Mouse (Mus musculus) CH12.LX (cell line): ENCODE results near the gene Tiam1. TPM values are rescaled to one million over a fixed set of nuclear protein-coding genes. Genes with fewer than 3 reads are reported as not detected.

Experiments
- DNase-seq: peaks from one replicate; pipeline ENCODE4 v3.0.0-alpha.2; 2013; ENCODE audit errors: extremely low read depth
- H3K27ac ChIP-seq: 2 replicates; pipeline ENCODE4 v1.5.1; 2012; ENCODE audit warnings: low read depth, mild to moderate bottlenecking, control low read depth, moderate library complexity; ENCODE audit not compliant: insufficient read depth
- H3K27me3 ChIP-seq: replicated peaks from 2 replicates; pipeline ENCODE3; 2012; ENCODE audit warnings: inconsistent platforms
- H3K36me3 ChIP-seq, 2 experiments: replicated peaks in 1 of 2; 2 replicates each; pipeline versions ENCODE3 to v1.6.1; 2012; ENCODE audit warnings: inconsistent platforms in 1 of 2, low read length in 1 of 2, mild to moderate bottlenecking in 1 of 2, mixed read lengths in 1 of 2, moderate library complexity in 1 of 2; ENCODE audit not compliant: control insufficient read depth in 1 of 2, insufficient read depth in 1 of 2
- H3K4me1 ChIP-seq, 2 experiments: 2 replicates each; pipeline ENCODE4 v1.6.1; 2012; ENCODE audit warnings: inconsistent platforms in 1 of 2, moderate library complexity in 1 of 2; ENCODE audit not compliant: insufficient read depth in 2 of 2, control insufficient read depth in 1 of 2
- H3K4me2 ChIP-seq: 2 replicates; pipeline ENCODE4 v1.6.1; 2012; ENCODE audit warnings: low read depth, mild to moderate bottlenecking, control low read depth; ENCODE audit not compliant: poor library complexity, insufficient read depth, severe bottlenecking
- H3K4me3 ChIP-seq, 3 experiments: fragments of 150-350 bp in 1 of 3; sonication (generic) in 1 of 3; replicated peaks in 1 of 3; 2 replicates each; pipeline versions ENCODE3 to v1.5.1; 2011 to 2012; ENCODE audit warnings: low read depth in 2 of 3, low read length in 2 of 3, mild to moderate bottlenecking in 2 of 3, moderate library complexity in 2 of 3, control low read depth in 1 of 3, improper control_type of control experiment in 1 of 3, inconsistent platforms in 1 of 3, mixed read lengths in 1 of 3; ENCODE audit not compliant: poor library complexity in 1 of 3
- H3K79me2 ChIP-seq: replicated peaks from 2 replicates; pipeline ENCODE4 v1.6.1; 2012; ENCODE audit warnings: mild to moderate bottlenecking, moderate library complexity; ENCODE audit not compliant: control insufficient read depth, poor library complexity, insufficient read depth, severe bottlenecking; ENCODE audit errors: extremely low read depth
- H3K9ac ChIP-seq: 2 replicates; pipeline ENCODE4 v1.6.1; 2012; ENCODE audit warnings: low read depth, mild to moderate bottlenecking, control low read depth, moderate library complexity; ENCODE audit not compliant: insufficient read depth
- H3K9me3 ChIP-seq: replicated peaks from 2 replicates; pipeline ENCODE3; 2012; ENCODE audit warnings: low read length, inconsistent platforms, mixed read lengths
- BHLHE40 ChIP-seq: IDR thresholded peaks from 2 replicates; pipeline ENCODE4 v1.6.1; 2011; ENCODE audit warnings: mild to moderate bottlenecking, low read depth, low read length, improper control_type of control experiment
- CHD1 ChIP-seq: IDR thresholded peaks from 2 replicates; pipeline ENCODE4 v1.6.1; 2012; ENCODE audit warnings: low read depth, low read length, improper control_type of control experiment, inconsistent platforms
- CHD2 ChIP-seq: IDR thresholded peaks from 2 replicates; pipeline ENCODE4 v1.6.1; 2011; ENCODE audit warnings: low read length, improper control_type of control experiment
- CTCF ChIP-seq, 2 experiments: IDR thresholded peaks in 1 of 2; conservative IDR thresholded peaks in 1 of 2; 2 replicates each; pipeline ENCODE4 v1.5.1; 2011 to 2012; ENCODE audit warnings: low read depth in 2 of 2, low read length in 2 of 2, improper control_type of control experiment in 1 of 2, inconsistent platforms in 1 of 2, mild to moderate bottlenecking in 1 of 2, moderate library complexity in 1 of 2
- ETS1 ChIP-seq: conservative IDR thresholded peaks from 2 replicates; pipeline ENCODE4 v1.6.1; 2012; ENCODE audit warnings: low read depth, mild to moderate bottlenecking, inconsistent platforms, low read length, improper control_type of control experiment, moderate library complexity
- HCFC1 ChIP-seq: IDR thresholded peaks from 2 replicates; pipeline ENCODE4 v1.6.1; 2012; ENCODE audit warnings: low read depth, mild to moderate bottlenecking, inconsistent platforms, low read length, improper control_type of control experiment
- JUND ChIP-seq: conservative IDR thresholded peaks from 2 replicates; pipeline ENCODE4 v1.6.1; 2011; ENCODE audit warnings: low read depth, low read length, improper control_type of control experiment
- MAFK ChIP-seq: IDR thresholded peaks from 2 replicates; pipeline ENCODE4 v1.6.1; 2011; ENCODE audit warnings: low read length, improper control_type of control experiment; ENCODE audit not compliant: insufficient replicate concordance
- MAX ChIP-seq: IDR thresholded peaks from 2 replicates; pipeline ENCODE4 v1.6.1; 2011; ENCODE audit warnings: low read length, improper control_type of control experiment
- MEF2A ChIP-seq: IDR thresholded peaks from 2 replicates; pipeline ENCODE4 v1.6.1; 2014; ENCODE audit warnings: low read depth, mild to moderate bottlenecking, inconsistent platforms, low read length, improper control_type of control experiment, borderline replicate concordance
- MXI1 ChIP-seq: IDR thresholded peaks from 2 replicates; pipeline ENCODE4 v1.6.1; 2011; ENCODE audit warnings: mild to moderate bottlenecking, low read depth, low read length, improper control_type of control experiment
- MYC ChIP-seq: IDR thresholded peaks from 2 replicates; pipeline ENCODE4 v1.6.1; 2011; ENCODE audit warnings: low read depth, mild to moderate bottlenecking, improper control_type of control experiment, low read length
- NRF1 ChIP-seq: IDR thresholded peaks from 2 replicates; pipeline ENCODE4 v1.6.1; 2014; ENCODE audit warnings: low read depth, mild to moderate bottlenecking, inconsistent platforms, low read length, improper control_type of control experiment, moderate library complexity
- PAX5 ChIP-seq: IDR thresholded peaks from 2 replicates; pipeline ENCODE4 v1.6.1; 2012; ENCODE audit warnings: low read length, inconsistent platforms, mixed read lengths
- RCOR1 ChIP-seq: conservative IDR thresholded peaks from 2 replicates; pipeline ENCODE4 v1.6.1; 2012; ENCODE audit warnings: low read depth, mild to moderate bottlenecking, inconsistent platforms, low read length, improper control_type of control experiment
- SMC3 ChIP-seq: IDR thresholded peaks from 2 replicates; pipeline ENCODE4 v1.6.1; 2011; ENCODE audit warnings: low read depth, low read length, improper control_type of control experiment
- TCF12 ChIP-seq: IDR thresholded peaks from 2 replicates; pipeline ENCODE4 v1.6.1; 2014; ENCODE audit warnings: low read depth, mild to moderate bottlenecking, inconsistent platforms, low read length, improper control_type of control experiment
- UBTF ChIP-seq: IDR thresholded peaks from 2 replicates; pipeline ENCODE4 v1.6.1; 2012; ENCODE audit warnings: low read depth, mild to moderate bottlenecking, inconsistent platforms, low read length, improper control_type of control experiment, moderate library complexity
- USF1 ChIP-seq: IDR thresholded peaks from 2 replicates; pipeline ENCODE4 v1.6.1; 2014; ENCODE audit warnings: low read depth, mild to moderate bottlenecking, inconsistent platforms, low read length, improper control_type of control experiment
- USF2 ChIP-seq: conservative IDR thresholded peaks from 2 replicates; pipeline ENCODE4 v1.6.1; 2011; ENCODE audit warnings: low read depth, low read length, improper control_type of control experiment
- ZKSCAN1 ChIP-seq: IDR thresholded peaks from 2 replicates; pipeline ENCODE4 v1.6.1; 2012; ENCODE audit warnings: low read depth, inconsistent platforms, low read length, improper control_type of control experiment, borderline replicate concordance
- ZNF384 ChIP-seq: IDR thresholded peaks from 2 replicates; pipeline ENCODE4 v1.6.1; 2012; ENCODE audit warnings: low read depth, low read length, improper control_type of control experiment, inconsistent platforms
- dilution Hi-C: fragments of 300-500 bp; cut with MboI; formaldehyde crosslinking; loops from 2 replicates; pipeline ENCODE4 v1.14.3; 2020; ENCODE audit warnings: low sequenced_read_pairs; ENCODE audit not compliant: extremely low pct_unique_long_range_greater_than_20kb, extremely low pct_ligation_motif_present
- in situ Hi-C: fragments of 300-500 bp; cut with MboI; formaldehyde crosslinking; loops from 3 replicates; pipeline ENCODE4 v1.14.3; 2019; ENCODE audit warnings: low sequenced_read_pairs, low pct_ligation_motif_present, low pct_unique_long_range_greater_than_20kb, mixed read lengths
- polyA plus RNA-seq: library from polyadenylated mRNA; unstranded; fragments of >175 nt; gene quantifications from 2 replicates; pipeline ENCODE4 v1.2.1, GENCODE M21; 2012; ENCODE audit warnings: low read depth; ENCODE audit not compliant: insufficient read length
- total RNA-seq, 2 experiments: library from RNA; depleted of rRNA; stranded (reverse); fragments of 300-350 nt in 1 of 2; fragments of >200 nt in 1 of 2; gene quantifications; 2 replicates each; pipeline ENCODE4 v1.2.3; 2012 to 2014

The Tiam1 gene
- total and polyA plus RNA-seq, 3 experiments = 0.03 to 0.40 (median 0.04) TPM

- DNase-seq = no peak
Measured at GRCm38 (mm10) chr16:89890515-89891189, 252.9 kb downstream of the Tiam1 start.

GRCm38 (mm10) chr16:89889890-89890462, 253.6 kb downstream of the Tiam1 start:
- no peaks in the 10 kb centered on the region for H3K79me2 ChIP-seq
- DNase-seq = no peak
- in situ Hi-C loops = no loop called here
- peaks cover 51% of the 10 kb centered on the region for H3K9me3 ChIP-seq
- no peak overlapping the region for H3K4me2 ChIP-seq
- H3K4me1 ChIP-seq = no peaks in the 10 kb centered on the region
- H3K4me3 ChIP-seq = no peak overlapping the region
- no peak overlapping the region for H3K27ac ChIP-seq
- dilution Hi-C loops = no loop called here
- H3K9ac ChIP-seq = no peak overlapping the region
- TF ChIP-seq UBTF (no peak), MXI1 (no peak), BHLHE40 (no peak), MYC (no peak), CHD1 (no peak), CHD2 (no peak), JUND (no peak), CTCF (conservative IDR thresholded peaks at IDR 0.05 in 1 of 2, IDR thresholded peaks at IDR 0.05 in 1 of 2; ENCODE audit: low read depth in 2 of 2, low read length in 2 of 2) (no peak), SMC3 (no peak), NRF1 (no peak), HCFC1 (no peak), USF1 (no peak), MEF2A (no peak), ZNF384 (no peak), ZKSCAN1 (no peak), ETS1 (no peak), TCF12 (no peak), RCOR1 (no peak)
- H3K27me3 ChIP-seq = no peaks in the 10 kb centered on the region
- H3K36me3 ChIP-seq = no peaks in the 10 kb centered on the region

More at GRCm38 (mm10) chr16:89890515-89891189, 252.9 kb downstream of the Tiam1 start:
- Histone ChIP-seq H3K27ac (no peak overlapping the region), H3K9ac (no peak overlapping the region), H3K4me3 (no peak overlapping the region), H3K4me1 (peaks cover 0 to 6% of the 10 kb centered on the region in 2 experiments; a peak in 1 of 4 replicates), H3K4me2 (no peak overlapping the region), H3K79me2 (no peaks in the 10 kb centered on the region), H3K36me3 (no peaks in the 10 kb centered on the region), H3K27me3 (no peaks in the 10 kb centered on the region), H3K9me3 (peaks cover 53% of the 10 kb centered on the region)
- dilution Hi-C loops (no loop called here), in situ Hi-C loops (no loop called here)
- TF ChIP-seq MEF2A = no peak
- TF ChIP-seq ZNF384 = no peak
- TF ChIP-seq PAX5 = no peak
- TF ChIP-seq MAX = no peak
- TF ChIP-seq TCF12 = no peak
- no peak for TF ChIP-seq USF2
- no peak for TF ChIP-seq MAFK
- no peak for TF ChIP-seq CHD1
